Mouse (Mus musculus): ENCODE results near the gene Pcdh15. TPM values are rescaled to one million over a fixed set of nuclear protein-coding genes. Genes with fewer than 3 reads are reported as not detected.

The Pcdh15 gene
- total and polyA plus RNA-seq, 3 experiments: not detected

DNA sequence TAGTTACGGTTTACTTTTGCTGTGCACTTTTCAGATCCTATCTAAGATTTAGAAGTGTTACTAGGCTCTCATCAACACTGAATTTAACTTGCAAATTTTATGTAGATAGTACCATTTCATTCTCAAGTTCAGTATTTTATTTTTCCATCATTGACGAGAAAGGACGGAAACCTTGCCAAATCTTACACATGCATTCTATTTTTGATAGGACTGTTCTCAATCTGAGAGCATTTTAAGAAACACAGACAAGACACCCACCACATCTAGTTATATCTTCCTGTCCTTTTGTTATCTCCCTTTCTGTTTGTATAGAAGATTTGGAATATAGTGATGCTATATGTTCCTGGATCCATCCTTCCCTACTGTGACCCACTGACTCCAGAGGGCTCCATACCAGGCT lies 332.2 kb downstream of the Pcdh15 start (continued):
- no peak for TF ChIP-seq NRF1 (IDR thresholded peaks at IDR 0.05; ENCODE audit: insufficient read depth, low read depth, low read length, poor library complexity, severe bottlenecking)

DNA sequence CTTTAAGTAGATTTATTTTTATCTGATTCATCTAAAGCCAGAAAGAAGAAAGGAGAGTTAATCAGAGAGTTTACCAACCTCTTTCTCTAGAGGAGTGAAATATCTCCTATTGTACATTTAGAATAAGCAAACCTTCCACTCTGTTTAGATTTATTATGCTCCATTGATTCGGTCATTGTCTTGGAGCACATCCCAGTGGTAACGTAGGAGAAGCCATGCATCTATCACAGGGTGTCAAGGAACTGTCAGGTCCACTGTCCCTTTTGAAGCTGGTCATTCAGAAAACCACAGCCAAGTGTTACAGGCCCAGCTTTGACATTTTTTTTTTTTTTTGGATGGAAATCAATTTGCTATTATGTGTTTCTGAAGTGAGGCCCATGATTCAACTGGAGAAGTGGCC lies 384.9 kb downstream of the Pcdh15 start:
- no peak for DNase-seq (ENCODE audit: low read depth, low spot score)
- Histone ChIP-seq H3K9ac (ENCODE audit: control insufficient read depth, low read depth, low read length, poor library complexity, severe bottlenecking) (no peak overlapping the region), H3K4me1 (ENCODE audit: control insufficient read depth in 1 of 2, insufficient read depth in 2 of 2, low read length in 2 of 2) (no peaks in the 10 kb centered on the region), H3K9me3 (replicated peaks; ENCODE audit: insufficient read depth, low read length) (no peaks in the 10 kb centered on the region), H3K36me3 (ENCODE audit: control insufficient read depth in 1 of 2, insufficient read depth in 2 of 2, low read length in 2 of 2) (no peaks in the 10 kb centered on the region), H3K27ac (ENCODE audit: control insufficient read depth, low read depth, low read length) (no peak overlapping the region), H3K4me3 (ENCODE audit: control insufficient read depth in 1 of 2, insufficient read depth in 1 of 2, low read depth in 2 of 2, low read length in 2 of 2) (no peak overlapping the region), H3K79me2 (ENCODE audit: control insufficient read depth, insufficient read depth, low read length, poor library complexity) (no peaks in the 10 kb centered on the region), H3K27me3 (ENCODE audit: control insufficient read depth in 1 of 2, insufficient read depth in 2 of 2, low read length in 2 of 2) (no peaks in the 10 kb centered on the region)
- TF ChIP-seq ETS1 (IDR thresholded peaks at IDR 0.05; ENCODE audit: low read depth, low read length): no peak
- TF ChIP-seq NRF1 (IDR thresholded peaks at IDR 0.05; ENCODE audit: insufficient read depth, low read depth, low read length, poor library complexity, severe bottlenecking): no peak
- no peak for TF ChIP-seq UBTF (IDR thresholded peaks at IDR 0.05; ENCODE audit: borderline replicate concordance, insufficient read depth, low read depth, low read length)
- no peak for TF ChIP-seq MAX (IDR thresholded peaks at IDR 0.05; ENCODE audit: low read length)
- no peak for TF ChIP-seq USF1 (IDR thresholded peaks at IDR 0.05; ENCODE audit: low read depth, low read length)
- TF ChIP-seq MEF2A (IDR thresholded peaks at IDR 0.05; ENCODE audit: extremely low read depth, insufficient replicate concordance, low read depth, low read length, poor library complexity, severe bottlenecking): no peak
- TF ChIP-seq BHLHE40 (IDR thresholded peaks at IDR 0.05; ENCODE audit: borderline replicate concordance, low read depth, low read length): no peak
- no peak for TF ChIP-seq NELFE (IDR thresholded peaks at IDR 0.05; ENCODE audit: low read depth, low read length)
- TF ChIP-seq GATA1 (IDR thresholded peaks at IDR 0.05; ENCODE audit: low read depth, low read length): no peak
- TF ChIP-seq TBP (IDR thresholded peaks at IDR 0.05; ENCODE audit: low read depth, low read length): no peak
- TF ChIP-seq ZC3H11A (IDR thresholded peaks at IDR 0.05; ENCODE audit: low read depth, low read length): no peak
- TF ChIP-seq SMC3 (IDR thresholded peaks at IDR 0.05; ENCODE audit: low read depth, low read length): no peak
- TF ChIP-seq POLR2AphosphoS2 (IDR thresholded peaks at IDR 0.05; ENCODE audit: low read length): no peak

GRCm38 (mm10) chr10:73491654-73492053 lies 392.5 kb downstream of the Pcdh15 start:
- Histone ChIP-seq H3K4me1 (ENCODE audit: control insufficient read depth in 1 of 2, insufficient read depth in 2 of 2, low read length in 2 of 2) (no peaks in the 10 kb centered on the region), H3K4me3 (ENCODE audit: control insufficient read depth in 1 of 2, insufficient read depth in 1 of 2, low read depth in 2 of 2, low read length in 2 of 2) (no peak overlapping the region), H3K27ac (ENCODE audit: control insufficient read depth, low read depth, low read length) (no peak overlapping the region), H3K36me3 (ENCODE audit: control insufficient read depth in 1 of 2, insufficient read depth in 2 of 2, low read length in 2 of 2) (no peaks in the 10 kb centered on the region), H3K9me3 (replicated peaks; ENCODE audit: insufficient read depth, low read length) (no peaks in the 10 kb centered on the region), H3K9ac (ENCODE audit: control insufficient read depth, low read depth, low read length, poor library complexity, severe bottlenecking) (no peak overlapping the region), H3K79me2 (ENCODE audit: control insufficient read depth, insufficient read depth, low read length, poor library complexity) (no peaks in the 10 kb centered on the region), H3K27me3 (ENCODE audit: control insufficient read depth in 1 of 2, insufficient read depth in 2 of 2, low read length in 2 of 2) (no peaks in the 10 kb centered on the region)
- no peak for TF ChIP-seq ZMIZ1 (IDR thresholded peaks at IDR 0.05; ENCODE audit: low read depth, low read length)
- TF ChIP-seq MAX (IDR thresholded peaks at IDR 0.05; ENCODE audit: low read length): no peak
- TF ChIP-seq ZKSCAN1 (IDR thresholded peaks at IDR 0.05; ENCODE audit: low read depth, low read length): no peak
- TF ChIP-seq USF1 (IDR thresholded peaks at IDR 0.05; ENCODE audit: low read depth, low read length): no peak
- TF ChIP-seq CHD2 (IDR thresholded peaks at IDR 0.05; ENCODE audit: low read length): no peak
- no peak for TF ChIP-seq MYB (IDR thresholded peaks at IDR 0.05; ENCODE audit: low read depth, low read length)
- TF ChIP-seq TAL1 (IDR thresholded peaks at IDR 0.05; ENCODE audit: low read length): no peak
- no peak for TF ChIP-seq UBTF (IDR thresholded peaks at IDR 0.05; ENCODE audit: borderline replicate concordance, insufficient read depth, low read depth, low read length)
- TF ChIP-seq USF2 (IDR thresholded peaks at IDR 0.05; ENCODE audit: borderline replicate concordance in 1 of 2, insufficient read depth in 1 of 2, low read depth in 1 of 2, low read length in 2 of 2): no peak
- DNase-seq (ENCODE audit: low read depth, low spot score): no peak

Measured in MEL (cell line).